Mouse (Mus musculus): ENCODE results near the gene Gorasp2. TPM values are rescaled to one million over a fixed set of nuclear protein-coding genes. Genes with fewer than 3 reads are reported as not detected.
A peak's percentile ranks its signal among the peaks of the same experiment; 100 is the strongest.

Gene Gorasp2
- total RNA-seq, 2 experiments from 2014 or later: 98.9 to 102 TPM

DNA sequence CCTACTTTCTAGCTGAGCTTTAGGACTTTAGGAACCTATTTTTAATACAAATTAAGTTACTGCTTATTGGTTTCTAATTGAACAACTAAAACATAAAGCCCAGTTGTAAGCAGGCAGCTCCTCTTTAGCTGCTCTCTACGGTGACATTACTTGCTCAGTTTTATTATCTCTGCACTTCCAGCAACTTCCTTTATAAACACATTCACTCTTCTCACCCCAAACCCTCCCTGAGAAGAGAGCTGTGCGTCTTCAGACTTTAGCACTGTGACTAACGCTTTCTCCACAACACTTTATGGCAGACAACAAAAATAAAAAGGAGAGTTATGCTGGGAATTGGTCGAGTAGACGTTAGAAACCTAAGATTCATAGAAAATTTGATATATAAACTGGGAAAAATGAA, 74.6 kb downstream of the Gorasp2 start:
- DNase-seq (ENCODE audit: low spot score in 2 of 2): no peak

DNA sequence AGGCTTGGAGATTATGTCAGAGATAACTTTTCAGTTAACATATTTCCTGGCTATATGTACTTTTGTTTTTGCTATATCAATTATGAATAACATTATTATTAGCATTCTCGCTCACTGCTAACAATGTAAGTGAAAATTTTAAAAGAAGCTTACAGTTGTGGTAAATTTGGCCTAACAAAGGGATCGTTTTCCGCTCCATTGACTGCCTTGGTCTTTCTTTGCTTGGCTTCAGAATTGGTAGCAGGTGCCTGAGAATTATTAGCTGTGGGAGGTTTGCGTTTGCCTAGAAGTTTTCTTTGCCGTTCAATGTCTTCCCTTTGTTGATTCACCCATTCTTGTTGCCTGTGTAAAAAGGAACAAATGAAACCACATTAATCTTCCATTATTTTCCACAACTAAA, 80.5 kb downstream of the Gorasp2 start:
- DNase-seq (ENCODE audit: low spot score in 2 of 2): no peak

DNA sequence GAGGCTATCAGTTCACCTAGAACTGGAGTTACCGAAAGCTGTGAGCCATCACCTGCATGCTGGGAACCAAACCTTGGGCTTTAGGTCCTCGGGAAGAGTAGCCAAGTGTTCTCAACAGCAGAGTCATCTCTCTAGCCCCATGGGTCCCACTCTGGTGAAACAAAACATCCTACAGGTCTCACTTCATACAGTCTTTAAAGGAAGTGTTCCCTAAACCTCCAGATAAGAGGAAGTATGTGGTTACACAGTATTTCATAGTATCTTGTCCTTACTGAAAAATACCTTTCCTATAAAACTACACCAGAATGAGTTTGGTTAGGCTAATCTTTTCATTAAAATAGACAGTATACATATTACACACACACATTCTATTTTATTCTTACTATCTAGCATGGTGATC, 81.2 kb downstream of the Gorasp2 start:
- no peak for DNase-seq (ENCODE audit: low spot score in 2 of 2)

DNA sequence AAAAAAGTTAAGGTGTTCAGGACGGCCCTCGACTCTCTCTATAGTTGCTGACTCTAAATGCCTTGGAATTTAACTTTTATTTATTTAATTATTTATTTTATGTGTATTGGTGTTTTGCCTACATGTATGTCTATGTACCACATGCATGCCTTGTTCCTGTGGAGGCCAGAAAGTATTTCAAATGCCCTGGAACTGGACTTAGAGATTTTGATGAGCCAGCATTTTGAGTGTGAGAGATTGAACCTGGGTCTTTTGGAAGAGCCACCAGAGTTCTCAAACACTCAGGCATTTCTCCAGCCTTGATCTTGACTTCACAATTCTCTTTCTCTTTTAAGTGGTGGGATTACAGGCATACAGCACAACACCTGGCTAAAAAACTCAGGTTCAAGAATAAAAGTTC, 90.3 kb downstream of the Gorasp2 start:
- DNase-seq (ENCODE audit: low spot score in 2 of 2): no peak

DNA sequence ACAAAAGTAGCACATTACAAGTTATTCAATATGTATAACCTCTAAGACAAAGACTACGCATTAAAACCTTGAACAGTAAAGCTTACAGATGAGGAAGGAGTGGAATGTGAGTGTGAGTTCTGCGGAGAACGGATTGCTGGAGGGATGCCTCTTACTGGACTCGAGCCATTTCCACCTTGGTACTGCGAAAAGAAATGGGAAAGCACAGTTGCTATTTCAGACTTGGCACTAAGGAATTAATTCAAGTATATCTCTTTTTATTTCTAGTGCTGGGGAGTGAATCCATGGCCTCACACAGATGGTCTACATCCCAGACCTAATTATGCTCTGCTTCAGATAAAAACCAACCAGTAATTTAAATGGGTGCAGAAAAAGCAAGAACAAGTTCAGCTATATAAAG, 90.8 kb downstream of the Gorasp2 start:
- DNase-seq (ENCODE audit: low spot score in 2 of 2): peak; percentile 24 to 27

Other genes starting within 250 kb of the Gorasp2 start
- gene Sp5, start 186.7 kb upstream of the Gorasp2 start, total RNA-seq (2021): under 1 TPM; 0.26 to 0.44 TPM
- gene Erich2, start 152.8 kb upstream of the Gorasp2 start, total RNA-seq (2021): under 1 TPM; 0.61 to 0.91 TPM
- gene Gad1, start 108.5 kb upstream of the Gorasp2 start, total RNA-seq (2021): 100 to 1,000 TPM; 368 to 442 TPM
- under 1 TPM; 0.82 to 0.88 TPM for gene Gm26558, start 532 bp downstream of the Gorasp2 start, total RNA-seq (2021)
- 10 to 100 TPM; 79.4 to 85.9 TPM for gene Tlk1, start 164.2 kb downstream of the Gorasp2 start, total RNA-seq (2021)